Mouse (Mus musculus): Measurements from ENCODE around the gene Ube2m.

Ube2m gene

GRCm38 (mm10) chr7:12998851-12999250, 39.2 kb downstream of the Ube2m start, which contains the start of gene Trim28:
Trim28 (plus strand) TSS chr7:12999114.
- no peak for DNase-seq (ENCODE audit: low spot score)

DNA sequence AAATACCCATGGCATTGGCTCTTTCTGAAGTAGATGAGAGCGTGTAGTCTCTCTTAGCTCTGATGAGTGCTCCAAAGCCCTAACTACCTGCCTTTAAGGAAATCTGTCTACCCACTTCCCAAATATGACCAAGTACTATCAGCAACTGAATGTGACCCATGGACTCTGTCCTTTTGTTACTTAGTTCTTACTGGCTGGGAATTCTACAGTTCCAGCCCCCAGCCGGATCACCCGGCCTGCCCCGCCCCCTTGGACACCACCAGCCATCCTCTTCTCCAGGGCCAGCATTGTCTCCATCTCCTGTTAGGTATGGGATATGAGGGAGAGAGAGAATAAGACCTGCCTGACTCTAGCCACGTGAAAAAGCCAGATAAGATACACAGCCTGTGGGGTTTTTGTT, 40.0 kb downstream of the Ube2m start, which contains the start of gene Slc27a5:
Gene Slc27a5 (minus strand): TSS at position 140 of the 400 bp plus-strand sequence.
- no peak for DNase-seq (ENCODE audit: low spot score)

DNA sequence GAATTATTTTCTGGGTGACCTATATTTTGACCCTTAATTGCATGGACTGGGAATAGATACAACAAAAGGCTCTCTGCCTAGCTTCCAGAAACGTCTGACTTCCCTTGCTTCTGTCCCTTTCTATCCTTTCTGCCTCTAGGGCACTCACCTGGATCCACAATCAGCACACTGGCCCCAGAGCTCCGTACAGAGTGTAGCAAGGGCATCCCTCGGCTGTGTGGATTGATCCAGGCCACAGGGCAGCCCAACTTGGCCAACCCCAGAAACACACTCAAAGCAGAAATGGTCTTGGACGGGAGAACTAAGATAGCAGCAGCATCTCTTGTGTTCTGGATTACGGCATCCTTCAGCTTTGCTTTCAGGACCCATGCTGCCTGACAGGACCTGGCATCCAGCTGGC, 40.8 kb downstream of the Ube2m start:
- DNase-seq (ENCODE audit: low spot score), result no peak

DNA sequence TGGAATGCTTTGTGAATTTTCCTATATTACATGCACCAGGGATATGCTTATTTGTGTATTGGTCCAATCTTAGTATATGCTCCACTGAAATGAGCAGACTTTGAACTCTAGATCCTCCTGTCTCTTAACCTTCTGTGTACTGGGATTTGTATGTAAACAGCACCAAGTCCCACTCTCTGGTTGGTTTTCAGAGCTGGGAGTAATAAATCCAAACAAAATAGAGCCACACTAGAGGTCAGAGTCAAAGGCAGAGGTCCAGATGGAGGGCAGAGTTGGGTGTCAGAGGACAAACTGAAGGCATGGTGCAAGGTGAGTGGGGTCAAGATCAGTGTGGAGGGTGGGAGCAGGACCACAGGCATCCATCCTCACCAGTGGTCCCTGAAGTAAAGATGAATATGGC, 42.2 kb downstream of the Ube2m start:
- DNase-seq (ENCODE audit: low spot score), result no peak

DNA sequence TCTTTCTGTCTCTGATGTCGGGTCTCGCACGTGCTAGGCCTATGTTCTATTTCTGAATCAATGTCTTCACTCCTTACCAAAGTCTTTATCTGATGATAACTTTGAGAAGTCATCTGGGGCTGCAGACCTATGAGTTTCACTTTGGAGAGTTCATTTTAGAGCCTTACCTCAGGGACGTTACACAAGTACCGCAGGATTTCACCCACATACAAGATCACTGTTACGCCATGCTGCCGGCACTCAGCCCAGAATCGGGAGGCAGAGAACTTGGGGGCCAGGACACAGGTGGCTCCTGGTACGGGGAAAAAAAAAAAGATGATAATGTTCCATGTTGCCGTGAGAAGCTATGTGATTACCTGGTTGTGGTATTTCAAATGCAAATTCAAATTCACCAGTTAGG, 44.9 kb downstream of the Ube2m start:
- DNase-seq (ENCODE audit: low spot score), result no peak

- DNase-seq (ENCODE audit: low spot score), result peak; percentile 36
Observed at GRCm38 (mm10) chr7:12992222-12992621, 45.9 kb downstream of the Ube2m start.

GRCm38 (mm10) chr7:12987409-12988189, 50.5 kb downstream of the Ube2m start:
- DNase-seq (ENCODE audit: low spot score), result no peak

- DNase-seq (ENCODE audit: low spot score), result no peak
Observed at GRCm38 (mm10) chr7:12986906-12987305, 51.2 kb downstream of the Ube2m start.

DNA sequence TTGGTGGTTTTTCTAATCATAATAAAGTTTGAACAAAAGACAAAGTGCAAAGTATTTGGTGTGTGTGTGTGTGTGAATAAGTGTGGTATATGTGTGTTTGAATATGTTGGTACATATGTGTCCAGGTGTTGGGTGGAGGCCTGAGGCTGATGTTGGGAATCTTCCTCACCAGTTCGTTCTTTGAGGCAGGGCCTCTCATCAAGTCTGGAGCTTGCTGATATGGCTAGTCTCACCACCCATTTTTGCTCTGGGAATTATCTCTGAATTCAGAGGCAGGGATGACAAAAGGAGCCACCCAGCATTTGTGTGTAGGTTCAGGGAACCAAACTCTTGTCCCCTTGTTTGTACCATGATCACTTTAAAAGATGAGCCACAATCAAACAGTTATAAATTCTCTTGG, 52.4 kb downstream of the Ube2m start:
- DNase-seq (ENCODE audit: low spot score), result no peak
